Mouse (Mus musculus) lung, postnatal 25 days (tissue): ENCODE measurements at regions not wholly inside any gene's neighbourhood (a gene's known extent, or its start where the extent isn't known, plus 50 kb on each side); places are given as distances from the start of the nearest gene placed in this dataset.

Experiments used
- DNase-seq: peaks from one replicate; pipeline ENCODE4 v3.0.0; 2022; ENCODE audit warnings: low spot score

GRCm38 (mm10) chr5:13847571-13847970, 56.2 kb downstream of the Speer3 start:
- no peak for DNase-seq

DNA sequence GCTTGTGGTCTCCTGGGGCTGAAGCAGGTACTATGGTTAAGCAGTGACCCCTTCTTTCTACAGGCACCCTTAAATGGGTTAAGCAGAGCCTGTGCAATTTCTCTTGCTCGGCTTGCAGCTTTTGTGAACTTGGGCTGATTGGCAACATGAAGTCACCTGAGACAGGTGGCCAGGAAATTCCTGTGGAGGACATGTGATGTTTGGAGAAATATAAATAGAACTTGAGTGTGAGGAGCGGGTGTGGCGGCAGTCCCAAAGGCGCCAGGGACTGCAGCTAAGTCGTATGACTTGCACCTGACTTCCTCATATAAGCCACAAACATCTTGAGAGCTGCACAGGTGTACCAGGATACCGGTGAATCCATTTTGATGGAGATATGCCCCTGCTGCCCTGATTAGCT, 88.8 kb downstream of the Speer3 start:
- peak; percentile 13 for DNase-seq

DNA sequence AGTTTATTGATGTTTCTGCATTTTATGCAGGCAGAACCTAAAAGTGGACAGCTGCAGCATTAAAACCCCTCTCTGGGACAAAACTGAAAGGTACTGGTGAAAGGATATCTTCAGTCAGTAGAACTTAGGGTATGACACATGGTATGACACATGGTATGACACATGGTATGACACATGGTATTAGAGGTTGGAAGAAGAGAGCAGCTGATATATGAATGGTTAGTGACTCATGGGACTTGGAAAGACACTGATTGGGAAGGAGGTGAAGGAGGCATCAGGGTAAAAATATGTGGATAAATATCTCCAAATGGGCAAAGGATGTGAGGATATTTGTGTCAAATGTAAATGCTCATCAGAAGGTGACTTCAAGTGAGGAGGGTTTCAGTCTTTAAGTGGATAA, 97.0 kb downstream of the Speer3 start:
- no peak for DNase-seq

- no peak for DNase-seq
Measured at GRCm38 (mm10) chr5:13908257-13908656, 116.8 kb upstream of the Sema3e start.

GRCm38 (mm10) chr5:13917355-13917754, 107.7 kb upstream of the Sema3e start:
- no peak for DNase-seq

DNA sequence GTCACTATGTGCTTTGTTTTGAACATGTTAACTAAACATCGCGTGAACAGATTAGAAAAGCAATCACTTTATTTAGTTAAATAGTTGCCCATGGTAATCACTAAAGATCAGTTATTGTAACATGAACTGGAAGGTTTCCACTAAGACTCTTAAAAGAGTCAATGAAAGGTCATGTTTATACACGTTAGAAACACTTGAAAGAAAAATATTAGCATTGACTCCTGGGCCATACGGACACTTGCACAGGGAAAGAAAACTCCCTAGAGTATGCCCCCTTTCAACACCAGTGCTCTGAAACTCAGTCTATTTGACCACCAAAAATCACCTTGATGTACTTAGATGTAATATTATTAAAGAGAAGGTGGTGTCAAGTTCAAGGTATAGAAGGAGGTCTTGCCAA, 102.8 kb upstream of the Sema3e start:
- DNase-seq: no peak

DNA sequence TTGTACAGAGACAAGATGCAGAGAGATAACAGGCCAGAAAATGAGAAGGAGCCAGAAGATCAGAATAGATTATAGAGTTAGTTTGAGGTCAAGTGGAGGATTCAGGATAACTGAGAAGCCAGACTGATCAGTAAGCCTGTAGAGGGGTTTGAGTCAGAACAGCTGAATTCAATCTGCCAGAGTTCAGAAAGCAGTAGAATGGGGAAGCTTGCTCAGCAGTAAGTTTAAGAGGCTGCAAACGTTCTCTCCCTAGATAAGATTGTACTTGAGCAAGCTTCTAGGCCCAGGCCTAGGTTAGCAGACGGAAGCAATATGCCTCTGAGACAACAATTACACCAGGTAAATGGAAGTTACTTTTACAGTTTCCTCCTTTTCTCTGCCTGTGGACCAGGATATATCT, 94.1 kb upstream of the Sema3e start:
- no peak for DNase-seq

- no peak for DNase-seq
Measured at GRCm38 (mm10) chr5:13951346-13951745, 73.7 kb upstream of the Sema3e start.

DNA sequence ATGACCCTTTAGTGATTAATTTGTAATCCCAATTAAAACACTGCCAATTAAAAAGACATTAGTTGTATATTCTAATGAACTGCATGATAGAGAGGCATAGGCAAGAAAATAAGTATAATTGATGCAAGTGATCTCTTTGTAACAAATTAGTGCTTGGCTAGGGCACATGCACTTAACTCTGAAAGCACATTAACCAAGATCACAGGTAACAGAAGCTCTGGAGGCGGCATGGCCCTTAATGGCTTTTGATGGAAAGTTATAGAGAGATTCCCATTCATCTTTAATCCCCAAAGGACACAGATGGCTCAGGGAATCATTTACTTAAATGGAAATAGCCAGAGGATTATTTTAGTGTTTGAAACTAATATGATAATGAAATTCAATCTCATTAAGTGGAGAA, 69.5 kb upstream of the Sema3e start:
- DNase-seq: no peak

- DNase-seq: peak; percentile 37
Measured at GRCm38 (mm10) chr5:13959575-13959974, 65.5 kb upstream of the Sema3e start.

- no peak for DNase-seq
Measured at GRCm38 (mm10) chr5:13965901-13966300, 59.2 kb upstream of the Sema3e start.

GRCm38 (mm10) chr5:13974664-13975063, 50.4 kb upstream of the Sema3e start:
- no peak for DNase-seq
